Mouse (Mus musculus) NIH3T3 (cell line): ENCODE data around the gene Uchl4.
"Not testable (repeated sequence)": the region's sequence is repeated elsewhere in the genome, so short reads cannot be mapped to it uniquely, and the experiment has no call there.

Experiments used
- DNase-seq: peaks from one replicate; pipeline ENCODE4 v3.0.0-alpha.2; 2012; ENCODE audit warnings: low read depth

Uchl4 gene

GRCm38 (mm10) chr9:64231171-64231570 is 3.8 kb upstream of the Uchl4 start:
- no peak for DNase-seq

DNA sequence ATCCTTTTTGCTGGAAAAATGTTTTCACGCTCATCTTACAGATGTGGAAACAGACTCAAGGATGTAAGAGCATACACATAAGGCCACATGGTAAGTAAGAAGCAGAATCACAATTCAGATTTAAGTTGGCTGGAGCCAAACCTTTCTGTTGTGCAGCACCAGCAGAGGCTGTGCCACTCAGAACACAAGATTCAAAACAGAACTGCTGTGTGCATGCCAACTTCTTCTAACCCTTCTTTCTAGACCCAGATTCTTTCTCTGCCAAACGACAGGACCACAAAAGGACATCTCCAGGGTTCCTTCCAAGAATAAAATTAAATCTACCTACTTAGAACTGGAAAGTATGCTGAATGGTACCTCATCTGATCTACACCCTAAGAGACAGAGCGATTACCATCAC is 3.3 kb upstream of the Uchl4 start:
- DNase-seq = peak; percentile 6

DNA sequence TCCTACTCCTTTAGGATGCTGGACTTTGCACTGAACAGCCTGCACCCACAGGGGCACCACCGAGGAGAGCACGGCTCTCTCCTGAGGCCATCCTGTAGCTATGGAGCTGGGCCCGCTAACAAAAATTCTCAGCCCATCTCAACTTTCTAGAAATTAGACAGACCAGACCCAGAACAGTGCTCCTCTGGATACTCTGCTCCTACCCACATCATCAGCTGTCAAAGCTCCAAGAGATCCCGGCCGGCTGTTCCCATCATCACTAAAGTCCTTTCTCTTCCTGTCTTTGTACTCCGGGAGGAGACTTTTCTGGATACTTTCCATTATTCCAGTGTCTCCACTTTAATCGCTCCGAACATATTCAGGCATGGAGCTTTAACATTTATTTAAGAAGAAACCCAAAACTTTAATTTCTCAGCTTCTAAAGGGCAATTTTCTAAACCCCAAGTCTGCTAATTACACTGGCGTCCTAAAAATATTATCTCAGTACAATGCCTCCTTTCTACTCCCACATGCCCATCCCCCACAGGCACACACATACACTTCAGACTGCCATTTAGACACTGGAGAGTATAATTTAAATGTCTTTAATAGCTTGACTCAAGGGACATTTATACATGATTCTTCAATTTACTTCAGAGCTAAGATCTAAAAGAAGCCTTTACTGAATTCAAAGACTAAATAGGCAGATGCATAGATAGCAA is 2.6 kb upstream of the Uchl4 start:
- no peak for DNase-seq

DNA sequence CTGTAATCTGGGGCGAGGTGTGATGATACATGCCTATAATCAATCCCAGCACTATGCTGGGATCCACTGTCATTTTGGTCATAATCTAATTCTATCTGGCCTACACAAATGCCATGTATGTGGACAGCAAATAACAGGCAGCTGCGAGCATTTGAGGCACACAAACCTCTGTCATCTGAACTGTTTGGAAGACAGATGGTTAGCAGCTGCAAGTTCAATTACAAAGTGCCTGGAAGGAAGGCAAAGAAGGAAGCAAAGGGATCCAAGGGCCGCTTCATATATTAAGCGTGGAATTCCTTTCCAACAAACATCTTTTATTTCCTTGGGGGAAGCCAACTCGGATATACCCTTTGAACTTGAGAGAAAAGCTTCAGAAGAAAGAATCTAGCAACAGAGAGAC is 1.3 kb upstream of the Uchl4 start:
- no peak for DNase-seq

GRCm38 (mm10) chr9:64236056-64236455 is 1.1 kb downstream of the Uchl4 start:
- DNase-seq = no peak

- DNase-seq = no peak
These were observed 5.1 kb downstream of the Uchl4 start for GRCm38 (mm10) chr9:64240116-64240515.

GRCm38 (mm10) chr9:64240681-64241080 is 5.7 kb downstream of the Uchl4 start:
- no peak for DNase-seq

- DNase-seq = no peak
These were observed 7.4 kb downstream of the Uchl4 start for GRCm38 (mm10) chr9:64242381-64242831.

DNA sequence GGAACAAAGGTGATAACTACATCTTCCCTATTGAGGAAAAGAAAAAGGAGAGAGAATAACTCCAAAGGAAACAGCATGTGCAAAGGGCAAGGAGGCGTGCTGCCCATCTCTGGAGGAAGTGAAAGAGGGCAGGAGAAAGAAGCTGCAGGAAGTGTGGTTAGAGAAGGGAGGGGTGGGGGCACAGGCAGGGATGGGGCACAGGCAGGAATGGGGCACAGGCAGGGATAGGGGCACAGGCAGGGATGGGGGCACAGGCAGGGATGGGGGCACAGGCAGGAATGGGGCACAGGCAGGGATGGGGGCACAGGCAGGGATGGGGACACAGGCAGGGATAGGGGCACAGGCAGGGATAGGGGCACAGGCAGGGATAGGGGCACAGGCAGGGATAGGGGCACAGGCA is 14.4 kb downstream of the Uchl4 start:
- DNase-seq = no peak

DNA sequence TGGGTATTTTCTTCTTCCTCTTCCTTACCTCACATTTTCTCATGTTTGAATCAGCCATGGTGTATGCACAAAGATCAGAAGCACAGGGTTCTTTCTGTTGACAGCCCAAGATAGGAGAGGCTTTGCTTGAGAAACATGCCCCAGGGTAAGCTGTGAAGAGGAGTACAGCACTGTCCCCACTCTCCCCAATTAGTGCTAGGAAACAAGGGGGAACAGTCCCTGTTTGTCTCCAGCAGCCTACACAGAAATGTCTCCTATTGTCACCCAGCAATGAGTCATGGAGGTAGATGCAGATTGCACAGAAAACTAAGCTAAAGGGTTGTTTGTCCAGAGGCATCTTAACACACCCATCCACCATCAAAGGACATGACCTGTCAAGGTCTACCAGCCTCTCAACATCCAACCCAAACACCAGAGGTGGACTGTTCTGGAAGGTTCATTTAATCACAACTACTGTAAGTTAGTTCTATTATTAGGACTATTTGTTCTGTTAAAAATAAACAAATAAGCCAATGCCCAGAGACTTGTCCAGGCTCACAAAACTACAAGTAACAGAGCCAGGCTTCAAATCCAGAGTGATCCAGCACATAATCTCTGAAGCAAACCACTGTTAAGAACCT is 15.2 kb downstream of the Uchl4 start:
- DNase-seq = no peak

DNA sequence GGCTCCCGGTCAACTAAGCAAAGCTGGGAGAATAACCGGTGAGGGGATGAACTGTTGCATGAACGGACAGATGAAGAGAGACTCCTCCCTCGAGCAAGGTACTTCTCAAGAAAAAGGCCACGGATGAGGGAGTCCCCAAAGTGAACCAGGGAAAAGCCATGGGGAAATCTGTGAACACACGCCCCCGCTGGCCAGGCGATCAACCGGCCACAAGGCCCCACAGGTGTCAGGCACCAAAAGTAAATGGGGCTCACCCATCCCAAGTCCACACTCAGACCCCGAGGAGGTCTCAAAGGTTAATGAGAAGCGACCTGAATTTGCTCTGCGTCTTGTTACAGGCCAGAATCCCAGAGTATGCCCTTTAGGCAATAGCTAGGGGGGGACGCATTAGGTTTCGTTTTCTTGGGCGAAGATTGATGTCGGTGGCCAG is 17.6 kb downstream of the Uchl4 start:
- peak; percentile 39 for DNase-seq

- DNase-seq = peak; percentile 99
These were observed 18.3 kb downstream of the Uchl4 start, which contains the start of gene Map2k1 for GRCm38 (mm10) chr9:64253021-64253904. Gene Map2k1, minus strand, starts transcription at chr9:64253631.

DNA sequence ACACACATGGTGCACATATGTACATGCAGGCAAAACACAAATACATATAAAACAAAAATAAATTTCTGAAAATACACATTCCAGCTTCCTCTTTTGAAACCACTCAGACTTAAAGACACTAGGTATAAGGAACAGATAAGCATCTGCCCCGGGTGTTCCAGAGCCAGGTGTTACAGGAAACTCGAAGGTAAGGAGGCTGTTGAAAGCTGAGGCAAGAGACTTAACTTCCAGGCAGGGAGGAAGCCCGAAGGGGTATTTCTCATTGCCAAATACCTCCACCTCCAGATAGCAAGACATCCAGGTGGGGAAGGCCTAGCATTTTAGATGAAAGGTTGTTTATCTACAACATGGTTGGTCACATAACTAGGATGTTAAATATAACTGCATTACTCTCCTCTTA is 20.4 kb downstream of the Uchl4 start:
- DNase-seq = no peak

GRCm38 (mm10) chr9:64256204-64256603 is 21.2 kb downstream of the Uchl4 start:
- DNase-seq = no peak

DNA sequence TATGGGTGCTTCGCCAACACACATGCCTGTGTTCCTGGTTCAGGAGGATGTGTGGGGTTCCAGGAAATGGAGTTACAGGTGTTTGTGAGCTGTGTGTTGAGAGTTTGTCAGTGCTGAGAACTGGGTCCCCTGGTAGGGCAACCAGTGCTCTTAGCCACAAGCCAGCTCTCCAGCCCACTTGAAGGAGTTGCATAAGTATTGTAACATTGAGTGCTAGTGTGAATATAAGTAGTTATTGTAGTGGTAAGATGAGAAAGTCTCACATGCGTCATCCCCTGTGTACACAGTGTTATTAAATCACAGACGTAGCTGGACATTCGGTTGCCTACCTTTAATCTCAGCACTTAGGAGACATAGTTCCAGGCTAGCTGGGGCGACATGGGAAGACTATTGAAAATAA is 24.9 kb downstream of the Uchl4 start:
- no peak for DNase-seq

DNA sequence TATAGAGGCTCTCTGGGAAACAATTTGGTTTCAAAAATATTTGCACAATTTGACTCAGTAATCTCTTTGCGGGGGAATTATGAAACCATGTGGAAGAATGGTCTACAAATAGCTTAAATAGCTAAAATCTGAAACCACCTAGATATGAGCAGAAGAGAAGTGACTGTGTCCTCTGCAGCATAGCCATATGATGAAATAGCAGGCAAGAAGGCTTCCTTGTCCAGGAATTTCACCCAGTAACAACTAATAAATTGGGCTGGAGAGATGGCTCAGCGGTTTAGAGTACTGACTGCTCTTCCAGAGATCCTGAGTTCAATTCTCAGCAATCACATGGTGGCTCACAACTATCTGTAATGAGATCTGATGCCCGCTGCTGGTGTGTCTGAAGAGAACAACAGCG is 26.0 kb downstream of the Uchl4 start:
- DNase-seq = peak; percentile 42

DNA sequence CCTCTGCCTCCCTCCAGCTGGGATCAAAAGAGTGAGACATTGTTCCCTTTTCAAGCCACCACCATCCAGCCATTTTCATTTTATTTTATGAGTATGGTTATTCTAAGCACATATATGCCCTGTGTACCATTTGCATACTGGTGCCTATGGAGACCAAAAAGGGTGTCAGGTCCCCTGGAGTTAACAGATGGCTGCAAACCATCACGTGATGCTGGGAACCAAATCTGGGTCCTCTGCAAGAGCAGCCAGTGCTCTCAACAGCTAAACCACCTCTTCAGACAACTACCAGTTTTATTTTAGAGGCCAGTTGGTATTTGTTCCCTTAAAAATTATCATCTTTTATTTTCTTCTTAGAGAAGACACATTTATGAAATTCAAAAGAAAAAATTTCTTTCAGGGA is 29.8 kb downstream of the Uchl4 start:
- no peak for DNase-seq

DNA sequence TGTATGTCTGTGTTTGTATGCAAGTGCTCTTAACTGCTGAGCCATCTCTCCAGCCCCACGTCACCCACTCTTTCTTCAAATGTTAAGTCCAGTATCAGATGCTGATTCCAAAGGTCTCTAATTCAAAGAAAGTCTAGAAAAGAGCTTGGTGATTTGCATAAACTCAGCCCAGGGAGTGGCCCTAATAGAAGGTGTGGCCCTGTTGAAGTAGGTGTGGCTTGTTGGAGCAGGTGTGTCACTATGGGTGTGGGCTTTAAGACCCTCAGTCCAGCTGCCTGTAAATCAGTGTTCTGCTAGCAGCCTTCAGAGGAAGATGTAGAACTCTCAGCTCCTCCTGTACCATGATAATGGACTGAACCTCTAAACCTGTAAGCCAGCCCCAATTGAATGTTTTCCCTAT is 32.2 kb downstream of the Uchl4 start:
- no peak for DNase-seq

DNA sequence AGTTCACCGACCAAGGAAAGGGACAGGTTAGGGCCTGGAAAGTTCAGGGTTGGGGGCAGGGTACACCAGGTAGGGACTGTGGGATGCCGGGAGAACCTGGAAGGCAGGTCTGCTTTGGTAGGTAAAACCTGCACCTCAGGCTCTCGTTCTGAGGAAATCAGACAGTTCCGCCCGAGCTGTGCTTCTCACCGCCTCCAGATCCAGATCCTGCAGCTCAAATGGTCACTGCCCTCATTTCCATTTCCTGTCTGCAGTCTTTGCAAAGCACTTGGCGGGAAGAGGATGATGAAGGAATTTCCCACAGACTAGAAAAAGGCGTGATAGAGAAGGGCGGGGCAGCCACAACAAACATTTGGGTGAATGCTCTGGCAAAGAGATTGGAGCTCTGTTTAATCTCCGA is 33.2 kb downstream of the Uchl4 start:
- no peak for DNase-seq

GRCm38 (mm10) chr9:64268836-64269235 is 33.8 kb downstream of the Uchl4 start:
- DNase-seq = not testable (repeated sequence)

- no peak for DNase-seq
These were observed 36.2 kb downstream of the Uchl4 start for GRCm38 (mm10) chr9:64271249-64271648.

DNA sequence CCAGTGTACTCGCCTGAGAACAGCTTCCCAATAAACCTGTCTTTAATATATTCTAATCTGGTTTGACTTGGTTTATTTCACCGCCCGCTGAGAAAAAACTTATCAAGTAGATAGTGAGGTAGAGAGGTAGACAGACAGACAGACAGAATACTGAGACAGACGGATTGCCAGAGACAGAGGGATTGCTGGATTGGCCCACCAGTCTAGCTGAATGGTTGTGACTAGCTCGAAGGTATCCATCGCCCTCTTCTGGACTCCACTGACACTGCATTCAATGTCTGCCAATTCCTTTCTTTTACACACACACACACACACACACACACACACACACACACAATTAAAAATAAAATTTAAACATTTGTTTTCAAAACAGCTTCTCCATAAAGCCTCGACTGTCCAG is 37.6 kb downstream of the Uchl4 start:
- peak; percentile 75 for DNase-seq

GRCm38 (mm10) chr9:64273757-64274156 is 38.8 kb downstream of the Uchl4 start:
- DNase-seq = no peak
